Mouse (Mus musculus) leukemia stem cell, adult 10-12 weeks (primary cell): ENCODE results near the gene Gdpgp1. TPM values are rescaled to one million over a fixed set of nuclear protein-coding genes. Genes with fewer than 3 reads are reported as not detected.

ENCODE experiments used
- polyA plus RNA-seq: library from polyadenylated mRNA; stranded (reverse); fragments of >175 nt; gene quantifications from 2 replicates; pipeline ENCODE4 v1.2.3, GENCODE M21; 2012; ENCODE audit warnings: low replicate concordance

Gdpgp1 gene
- polyA plus RNA-seq: 3.4 and 6.8 TPM in 2 replicates

DNA sequence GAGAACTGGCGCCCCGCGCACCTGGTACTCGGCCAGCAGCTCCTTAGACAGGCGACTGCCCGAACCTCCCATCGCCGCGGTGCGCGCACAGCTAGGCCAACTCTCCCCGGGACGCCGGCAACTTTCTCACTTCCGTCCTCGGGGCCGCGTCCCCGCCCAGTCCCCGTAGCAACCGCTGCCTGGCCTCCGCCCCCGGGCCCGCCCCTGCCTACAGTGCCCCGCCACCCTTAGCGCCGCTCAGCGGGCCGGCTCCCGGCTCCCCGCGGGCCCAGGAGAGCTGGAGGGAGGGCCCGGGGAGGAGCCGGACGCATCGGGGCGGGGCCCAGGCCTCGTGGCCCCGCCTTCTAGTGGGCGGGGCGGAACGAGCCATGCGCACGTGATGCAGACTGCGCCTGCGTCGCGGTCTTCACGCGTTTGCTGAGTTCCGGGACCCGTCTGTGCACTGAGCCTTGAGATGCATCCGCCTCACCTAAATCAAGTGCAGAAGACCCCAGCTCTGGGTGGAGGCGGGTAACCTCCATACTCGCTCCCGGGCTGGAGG lies at the start of gene Gdpgp1, which contains the start of gene Cib1:
Gene Gdpgp1 (plus strand): TSS at position 377 of the 541 bp plus-strand sequence.
Gene Cib1 (minus strand): TSS at position 325 of the 541 bp plus-strand sequence.

DNA sequence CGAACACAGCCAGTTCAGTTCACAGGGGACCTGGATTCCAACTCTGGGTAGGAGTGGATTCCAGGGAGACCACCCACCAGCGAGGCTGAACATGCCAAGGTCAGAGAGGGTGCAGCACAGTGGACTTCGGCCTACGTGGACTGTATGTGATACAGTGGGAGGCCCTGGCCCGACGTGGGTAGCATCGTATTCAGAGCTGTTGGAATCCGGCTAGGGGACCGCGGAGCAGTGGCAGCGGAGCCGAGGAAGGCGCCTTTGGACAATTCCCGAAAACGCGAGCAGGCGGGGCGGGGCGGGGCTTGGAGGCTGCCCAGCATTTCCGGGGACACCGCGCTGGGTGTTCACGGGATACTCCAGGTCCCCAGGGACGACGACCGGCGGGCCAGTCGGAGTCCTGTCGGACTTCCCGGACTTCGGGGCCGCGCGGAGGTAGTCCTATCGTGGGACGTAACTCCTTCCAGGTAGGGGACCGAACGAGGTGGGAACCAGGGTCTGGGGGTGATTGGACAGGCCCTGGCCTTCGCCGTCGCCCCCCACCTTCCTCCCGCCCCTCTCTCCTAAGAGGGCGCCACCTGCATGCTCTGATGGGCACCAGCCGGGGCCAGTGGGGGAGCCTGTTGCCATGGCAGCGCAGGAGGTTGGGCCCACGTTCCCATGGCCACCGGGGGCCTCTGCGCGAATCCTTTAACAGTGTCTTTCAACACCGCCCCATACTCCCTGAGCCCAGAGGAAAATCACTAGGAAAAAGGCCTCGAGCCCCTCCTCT lies 46.0 kb upstream of the Gdpgp1 start, which contains the start of gene Sema4b:
Gene Sema4b (plus strand): TSS at position 311 of the 766 bp plus-strand sequence.

DNA sequence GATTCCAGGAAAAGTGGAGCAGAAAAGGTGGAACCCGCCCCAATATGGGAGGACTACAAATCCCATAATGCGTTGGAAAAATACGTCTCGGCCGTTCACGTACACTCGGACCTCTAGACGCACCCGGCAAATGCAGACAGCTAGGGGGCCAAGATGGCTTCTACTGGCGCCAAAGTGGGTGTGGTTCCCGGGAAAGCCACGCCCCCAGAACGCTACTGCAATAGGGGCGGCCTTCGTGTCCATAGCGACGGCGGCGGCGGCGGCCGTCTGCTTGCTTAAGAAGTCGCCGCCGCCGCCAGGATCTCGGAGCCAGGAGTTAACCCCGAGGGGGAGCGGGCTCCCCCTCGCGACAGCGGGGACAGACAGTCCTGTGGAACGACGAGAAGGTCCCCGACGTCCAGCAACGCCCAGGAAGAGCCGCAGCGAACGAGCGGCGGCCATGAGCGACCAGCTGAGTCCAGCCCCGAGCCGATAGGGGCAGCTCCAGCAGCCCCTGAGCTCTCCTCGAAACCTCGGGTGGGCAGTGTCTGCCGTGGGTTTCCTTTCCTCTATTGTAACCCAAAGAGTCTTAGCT lies 13.6 kb downstream of the Gdpgp1 start, which contains the start of gene Ttll13:
Gene Ttll13 (plus strand): TSS at position 229 of the 574 bp plus-strand sequence.

DNA sequence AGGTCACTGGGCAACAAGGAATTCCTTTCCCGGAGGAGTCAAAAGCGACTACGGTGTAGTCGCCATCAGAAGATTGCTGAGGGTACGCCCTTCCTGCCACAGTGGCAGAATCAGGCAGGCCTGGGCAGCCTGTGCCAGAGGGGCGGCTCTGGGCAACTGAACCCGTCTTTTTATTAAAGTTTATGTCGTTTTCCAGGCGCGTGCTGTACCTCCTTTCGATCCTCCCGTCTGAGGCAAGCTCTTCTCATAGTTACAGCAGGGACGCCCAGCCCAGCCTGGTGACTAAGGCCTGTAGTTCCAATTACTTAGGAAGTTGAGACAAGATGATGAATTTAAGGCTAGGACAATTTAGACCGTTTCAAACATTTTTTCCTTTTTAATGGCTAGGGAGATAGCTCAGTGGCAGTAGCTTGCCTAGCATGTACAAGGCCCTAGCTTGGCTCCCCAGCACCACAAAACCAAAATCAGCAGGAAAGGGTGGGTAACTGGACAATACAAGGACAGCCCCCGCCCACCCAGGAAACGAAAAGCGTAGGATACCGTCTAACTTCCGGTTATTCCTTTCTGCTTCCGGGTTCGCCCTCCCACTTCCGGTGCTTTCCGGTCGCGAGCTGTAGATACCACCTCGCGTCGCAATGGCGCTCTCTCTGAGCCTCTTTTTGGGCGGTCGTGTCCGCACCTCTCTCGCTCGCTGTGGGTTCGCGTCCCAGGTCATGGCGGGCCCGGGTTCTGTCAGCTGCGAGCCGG lies 28.1 kb downstream of the Gdpgp1 start, which contains the start of gene Ngrn:
Gene Ngrn (plus strand): TSS at position 591 of the 747 bp plus-strand sequence.

DNA sequence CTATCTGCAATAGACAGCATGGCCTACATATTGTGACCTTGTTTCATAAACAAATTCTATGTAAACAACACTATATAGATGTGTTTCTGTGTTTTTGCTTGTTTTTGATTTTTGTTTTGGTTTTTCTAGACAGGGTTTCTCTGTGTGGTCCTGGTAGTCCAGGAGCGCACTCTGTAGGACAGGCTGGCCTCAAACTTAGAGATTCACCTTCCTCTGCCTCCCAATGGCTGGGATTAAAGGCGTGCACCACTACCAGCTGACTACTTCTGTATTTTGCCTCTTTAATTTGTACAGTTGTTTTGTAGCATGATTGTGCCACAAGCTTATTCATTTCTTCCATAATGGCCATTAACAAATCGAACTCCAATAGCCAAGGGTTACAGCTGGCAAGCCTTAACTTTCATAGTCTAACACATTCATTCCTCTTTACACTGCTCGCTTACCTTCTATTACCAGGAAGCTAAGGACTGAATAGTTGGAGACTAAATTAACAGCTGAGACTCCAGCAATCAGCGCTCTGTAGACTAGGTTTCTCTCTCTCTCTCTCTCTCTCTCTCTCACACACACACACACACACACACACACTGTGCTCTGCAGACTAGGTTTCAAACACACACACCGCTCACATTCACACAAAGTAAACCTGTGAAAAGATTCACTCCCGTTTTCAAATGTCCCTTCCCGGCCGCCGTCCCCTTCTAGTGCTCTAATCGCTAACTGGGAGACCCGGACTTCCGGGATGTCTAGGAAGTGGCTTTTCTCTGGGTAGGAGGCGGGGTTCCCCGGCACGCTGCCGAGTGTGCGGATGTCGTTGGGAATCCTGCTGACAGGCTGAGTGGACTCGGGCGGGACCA lies 36.5 kb downstream of the Gdpgp1 start, which contains the start of gene Vps33b:
Gene Vps33b (plus strand): TSS at position 753 of the 854 bp plus-strand sequence.

Other genes starting within 250 kb of the Gdpgp1 start
- gene Zfp710, start 208.1 kb upstream of the Gdpgp1 start, polyA plus RNA-seq: 49.4 and 68.0 TPM in 2 replicates
- 31.5 and 36.0 TPM in 2 replicates for gene Idh2, start 117.5 kb upstream of the Gdpgp1 start, polyA plus RNA-seq
- gene Sema4b, start 46.0 kb upstream of the Gdpgp1 start, polyA plus RNA-seq: 23.2 and 44.3 TPM in 2 replicates
- gene Cib1, start 52 bp upstream of the Gdpgp1 start, polyA plus RNA-seq: 24.8 and 35.2 TPM in 2 replicates
- 0.28 and 0.47 TPM in 2 replicates for gene Ttll13, start 13.5 kb downstream of the Gdpgp1 start, polyA plus RNA-seq
- gene Ngrn, start 28.4 kb downstream of the Gdpgp1 start, polyA plus RNA-seq: 30.3 and 30.8 TPM in 2 replicates
- gene Vps33b, start 36.8 kb downstream of the Gdpgp1 start, polyA plus RNA-seq: 1.8 and 3.2 TPM in 2 replicates
- 10.0 and 31.0 TPM in 2 replicates for gene Prc1, start 61.6 kb downstream of the Gdpgp1 start, polyA plus RNA-seq
- gene Rccd1, start 91.6 kb downstream of the Gdpgp1 start, polyA plus RNA-seq: 5.7 and 11.4 TPM in 2 replicates
- gene Unc45a, start 108.1 kb downstream of the Gdpgp1 start, polyA plus RNA-seq: 31.9 and 73.7 TPM in 2 replicates
- 2.0 and 13.3 TPM in 2 replicates for gene Hddc3, start 110.2 kb downstream of the Gdpgp1 start, polyA plus RNA-seq
- 19.0 and 19.2 TPM in 2 replicates for gene Man2a2, start 138.5 kb downstream of the Gdpgp1 start, polyA plus RNA-seq
- gene Fes, start 155.1 kb downstream of the Gdpgp1 start, polyA plus RNA-seq: 20.7 and 21.0 TPM in 2 replicates
- gene Furin, start 172.6 kb downstream of the Gdpgp1 start, polyA plus RNA-seq: 197 and 227 TPM in 2 replicates